Mouse (Mus musculus) CH12.LX (cell line): Measurements from ENCODE around the gene Slc17a9.

Source experiments
- BHLHE40 ChIP-seq: IDR thresholded peaks from 2 replicates; pipeline ENCODE4 v1.6.1; 2011; ENCODE audit warnings: mild to moderate bottlenecking, low read depth, low read length, improper control_type of control experiment
- CTCF ChIP-seq, 2 experiments: IDR thresholded peaks in 1 of 2; conservative IDR thresholded peaks in 1 of 2; 2 replicates each; pipeline ENCODE4 v1.5.1; 2011 to 2012; ENCODE audit warnings: low read depth in 2 of 2, low read length in 2 of 2, improper control_type of control experiment in 1 of 2, inconsistent platforms in 1 of 2, mild to moderate bottlenecking in 1 of 2, moderate library complexity in 1 of 2
- E2F4 ChIP-seq: IDR thresholded peaks from 2 replicates; pipeline ENCODE4 v1.6.1; 2011; ENCODE audit warnings: low read depth, low read length, improper control_type of control experiment; ENCODE audit not compliant: insufficient replicate concordance
- ETS1 ChIP-seq: conservative IDR thresholded peaks from 2 replicates; pipeline ENCODE4 v1.6.1; 2012; ENCODE audit warnings: low read depth, mild to moderate bottlenecking, inconsistent platforms, low read length, improper control_type of control experiment, moderate library complexity
- HCFC1 ChIP-seq: IDR thresholded peaks from 2 replicates; pipeline ENCODE4 v1.6.1; 2012; ENCODE audit warnings: low read depth, mild to moderate bottlenecking, inconsistent platforms, low read length, improper control_type of control experiment
- JUND ChIP-seq: conservative IDR thresholded peaks from 2 replicates; pipeline ENCODE4 v1.6.1; 2011; ENCODE audit warnings: low read depth, low read length, improper control_type of control experiment
- MAZ ChIP-seq: IDR thresholded peaks from 2 replicates; pipeline ENCODE4 v1.6.1; 2012; ENCODE audit warnings: low read depth, mild to moderate bottlenecking, inconsistent platforms, low read length, improper control_type of control experiment, moderate library complexity
- RAD21 ChIP-seq: IDR thresholded peaks from 2 replicates; pipeline ENCODE4 v1.6.1; 2011; ENCODE audit warnings: low read depth, mild to moderate bottlenecking, low read length, improper control_type of control experiment, moderate library complexity
- SIN3A ChIP-seq: IDR thresholded peaks from 2 replicates; pipeline ENCODE4 v1.6.1; 2012; ENCODE audit warnings: low read length, improper control_type of control experiment, inconsistent platforms

DNA sequence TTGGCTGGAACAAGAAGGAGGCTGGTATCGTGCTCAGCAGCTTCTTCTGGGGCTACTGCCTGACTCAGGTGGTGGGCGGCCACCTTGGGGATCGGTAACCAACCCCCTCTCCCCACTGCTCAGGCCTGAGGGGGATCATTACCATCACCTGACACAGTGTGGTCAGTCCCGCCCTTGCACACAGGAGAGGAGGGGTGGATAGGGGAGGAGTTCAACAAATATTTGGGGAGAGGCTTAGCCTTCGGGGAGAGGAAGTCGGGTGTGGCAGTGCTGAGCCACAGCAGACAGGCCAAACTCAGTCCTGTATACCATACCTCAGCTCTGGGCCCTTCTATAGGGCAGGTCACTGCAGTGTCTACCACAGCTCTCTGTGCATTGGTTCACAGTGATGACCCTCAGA, 6.9 kb downstream of the Slc17a9 start:
- no peak for TF ChIP-seq CTCF (conservative IDR thresholded peaks at IDR 0.05 in 1 of 2, IDR thresholded peaks at IDR 0.05 in 1 of 2; ENCODE audit: low read depth in 2 of 2, low read length in 2 of 2)
- TF ChIP-seq MAZ, result no peak
- no peak for TF ChIP-seq RAD21
- TF ChIP-seq ETS1, result no peak
- no peak for TF ChIP-seq HCFC1
- no peak for TF ChIP-seq SIN3A
- TF ChIP-seq JUND, result no peak
- TF ChIP-seq E2F4, result no peak
- no peak for TF ChIP-seq BHLHE40
